Mouse (Mus musculus) embryo, embryonic 9.5 days (tissue): ENCODE results near the gene Prr5.
A peak's percentile ranks its signal among the peaks of the same experiment; 100 is the strongest.

Experiments
- DNase-seq: peaks from one replicate; pipeline ENCODE4 v3.0.0-alpha.2; 2017; ENCODE audit errors: extremely low spot score

The Prr5 gene

GRCm38 (mm10) chr15:84668938-84669747 is at the start of gene Prr5:
Gene Prr5, plus strand, starts transcription at chr15:84669620.
- DNase-seq = no peak

- DNase-seq = no peak
Observed at GRCm38 (mm10) chr15:84620028-84620427, 49.4 kb upstream of the Prr5 start.

- no peak for DNase-seq
Observed at GRCm38 (mm10) chr15:84621722-84622428, 47.5 kb upstream of the Prr5 start.

- DNase-seq = no peak
Observed at GRCm38 (mm10) chr15:84624870-84625269, 44.5 kb upstream of the Prr5 start.

- peak; percentile 51 for DNase-seq
Observed at GRCm38 (mm10) chr15:84625712-84626414, 43.6 kb upstream of the Prr5 start.

GRCm38 (mm10) chr15:84627308-84627707 is 42.1 kb upstream of the Prr5 start:
- DNase-seq = no peak

- DNase-seq = peak; percentile 68
Observed at GRCm38 (mm10) chr15:84629680-84630079, 39.7 kb upstream of the Prr5 start.

- peak; percentile 82 for DNase-seq
Observed at GRCm38 (mm10) chr15:84631560-84631959, 37.9 kb upstream of the Prr5 start.

- no peak for DNase-seq
Observed at GRCm38 (mm10) chr15:84634361-84634760, 35.1 kb upstream of the Prr5 start.

GRCm38 (mm10) chr15:84638405-84638804 is 31.0 kb upstream of the Prr5 start:
- DNase-seq = no peak

- no peak for DNase-seq
Observed at GRCm38 (mm10) chr15:84639072-84639450, 30.4 kb upstream of the Prr5 start.

- DNase-seq = peak; percentile 61
Observed at GRCm38 (mm10) chr15:84639451-84640136, 29.8 kb upstream of the Prr5 start.

- DNase-seq = no peak
Observed at GRCm38 (mm10) chr15:84640722-84641121, 28.7 kb upstream of the Prr5 start.

GRCm38 (mm10) chr15:84641127-84641526 is 28.3 kb upstream of the Prr5 start:
- DNase-seq = no peak

- no peak for DNase-seq
Observed at GRCm38 (mm10) chr15:84641948-84642347, 27.5 kb upstream of the Prr5 start.

GRCm38 (mm10) chr15:84643178-84643577 is 26.2 kb upstream of the Prr5 start:
- no peak for DNase-seq

GRCm38 (mm10) chr15:84651481-84651880 is 17.9 kb upstream of the Prr5 start:
- DNase-seq = no peak

GRCm38 (mm10) chr15:84653151-84653550 is 16.3 kb upstream of the Prr5 start:
- DNase-seq = no peak

GRCm38 (mm10) chr15:84653979-84654966 is 15.1 kb upstream of the Prr5 start:
- DNase-seq = peak; percentile 90

- no peak for DNase-seq
Observed at GRCm38 (mm10) chr15:84654975-84655374, 14.4 kb upstream of the Prr5 start.

GRCm38 (mm10) chr15:84656689-84657088 is 12.7 kb upstream of the Prr5 start:
- DNase-seq = no peak
